11 mouse cellular contexts compared by ENCODE assay signal in the genomic region with DNA sequence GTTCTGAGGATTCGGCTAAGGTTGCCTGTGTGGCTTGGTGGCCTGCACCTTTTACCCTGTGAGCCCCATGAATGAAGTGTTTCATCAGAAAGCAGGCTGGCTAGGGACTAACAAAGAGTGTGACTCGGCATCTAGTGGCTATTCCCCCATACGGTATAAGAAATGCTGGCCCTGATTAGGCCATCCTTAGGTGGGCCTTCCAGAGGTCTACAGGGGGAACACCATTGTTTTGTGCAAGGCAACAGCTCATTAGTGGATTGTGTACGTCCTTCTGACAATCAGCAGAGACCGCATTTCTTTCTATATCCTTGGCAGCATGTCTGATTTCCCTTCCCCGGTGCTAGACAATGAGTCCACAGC. TPM values are rescaled to one million over a fixed set of nuclear protein-coding genes. Genes with fewer than 3 reads are reported as not detected.
DNase-seq lines count a peak whose midpoint lies in the region; ATAC-seq and TF ChIP-seq lines count a peak whose summit lies in the region.
"Had no signal": no experiment of that assay in that cellular context is flagged by ENCODE, and none has a peak within 500 bp of the region (broad histone marks: within the 10 kb centered on the region; RNA-seq: fewer than 3 reads in every experiment).

No protein-coding gene starts in this region.

- H3K9ac ChIP-seq in kidney, embryonic 15.5 days: no peak overlapping the region
- no peak overlapping the region for H3K9ac ChIP-seq in intestine, postnatal 0 days (ENCODE audit: low read depth, low read length)
- H3K9ac ChIP-seq in midbrain, embryonic 16.5 days (ENCODE audit: low read depth, low read length): no peak overlapping the region
- H3K9ac ChIP-seq: limb, embryonic 12.5 days; neural tube, embryonic 13.5 days had no signal

- 78% methylated on average over 6 of the region's 6 CpGs for WGBS in kidney, embryonic 15.5 days
- WGBS in intestine, postnatal 0 days: 83% methylated on average over 6 of the region's 6 CpGs
- WGBS in midbrain, embryonic 16.5 days: 78% methylated on average over 6 of the region's 6 CpGs

- peaks cover 94% of the 10 kb centered on the region for H3K4me1 ChIP-seq in erythroblast, embryonic 14.5 days (ENCODE audit: control insufficient read depth)
- peaks cover 14% of the 10 kb centered on the region for H3K4me1 ChIP-seq in kidney, embryonic 15.5 days
- peaks cover 10% of the 10 kb centered on the region; the same call in 1 of the 2 replicates for H3K4me1 ChIP-seq in intestine, postnatal 0 days (replicated peaks; ENCODE audit: control insufficient read depth, insufficient read depth, low read length)
- no peaks in the 10 kb centered on the region for H3K4me1 ChIP-seq in midbrain, embryonic 16.5 days (ENCODE audit: control insufficient read depth, insufficient read depth, low read length)
- H3K4me1 ChIP-seq: neural tube, embryonic 13.5 days had no signal

- peak overlapping the region; percentile 60; the same call in 1 of the 2 replicates for H3K4me2 ChIP-seq in kidney, embryonic 15.5 days
- peak overlapping the region; percentile 58; the same call in 1 of the 2 replicates for H3K4me2 ChIP-seq in intestine, postnatal 0 days (replicated peaks; ENCODE audit: low read depth)
- H3K4me2 ChIP-seq in midbrain, embryonic 16.5 days (ENCODE audit: low read length): no peak overlapping the region

- no peak for TF ChIP-seq CTCF in intestine, postnatal 0 days (IDR thresholded peaks at IDR 0.05; ENCODE audit: low read depth)

- H3K27me3 ChIP-seq in erythroblast, embryonic 14.5 days (ENCODE audit: control insufficient read depth): peaks cover 7% of the 10 kb centered on the region
- no peaks in the 10 kb centered on the region for H3K27me3 ChIP-seq in kidney, embryonic 15.5 days
- H3K27me3 ChIP-seq in intestine, postnatal 0 days (replicated peaks; ENCODE audit: control insufficient read depth, insufficient read depth, low read length): no peaks in the 10 kb centered on the region
- no peaks in the 10 kb centered on the region for H3K27me3 ChIP-seq in midbrain, embryonic 16.5 days (ENCODE audit: control insufficient read depth, insufficient read depth, low read depth, low read length)
- H3K27me3 ChIP-seq: limb, embryonic 12.5 days; neural tube, embryonic 13.5 days had no signal

- H3K27ac ChIP-seq in kidney, embryonic 15.5 days: 0 out of 2 replicates have a peak overlapping the region, but pooled peaks have one; percentile 25
- peak overlapping the region; percentile 28; the same call in 1 of the 2 replicates for H3K27ac ChIP-seq in intestine, postnatal 0 days (ENCODE audit: low read depth, low read length)
- H3K27ac ChIP-seq in midbrain, embryonic 16.5 days (ENCODE audit: low read length): no peak overlapping the region
- H3K27ac ChIP-seq: neural tube, embryonic 13.5 days had no signal

- peak overlapping the region; percentile 23 for H3K4me3 ChIP-seq in erythroblast, embryonic 14.5 days (replicated peaks)
- H3K4me3 ChIP-seq in kidney, embryonic 15.5 days (replicated peaks): no peak overlapping the region
- H3K4me3 ChIP-seq in intestine, postnatal 0 days (ENCODE audit: low read depth, low read length): no peak overlapping the region
- no peak overlapping the region for H3K4me3 ChIP-seq in midbrain, embryonic 16.5 days (ENCODE audit: low read depth, low read length)

- peaks cover 93% of the 10 kb centered on the region for H3K36me3 ChIP-seq in erythroblast, embryonic 14.5 days (ENCODE audit: control insufficient read depth)
- H3K36me3 ChIP-seq in kidney, embryonic 15.5 days: peaks cover 5% of the 10 kb centered on the region; the same call in 1 of the 2 replicates
- peaks cover 15% of the 10 kb centered on the region; the same call in 1 of the 2 replicates for H3K36me3 ChIP-seq in intestine, postnatal 0 days (ENCODE audit: control insufficient read depth, insufficient read depth)
- no peaks in the 10 kb centered on the region for H3K36me3 ChIP-seq in midbrain, embryonic 16.5 days (ENCODE audit: control insufficient read depth, insufficient read depth, low read length)
- H3K36me3 ChIP-seq: limb, embryonic 12.5 days; neural tube, embryonic 13.5 days had no signal

- peaks cover 21% of the 10 kb centered on the region for H3K9me3 ChIP-seq in erythroblast, embryonic 14.5 days (ENCODE audit: control insufficient read depth, low read length)
- H3K9me3 ChIP-seq in kidney, embryonic 15.5 days (replicated peaks): no peaks in the 10 kb centered on the region
- no peaks in the 10 kb centered on the region for H3K9me3 ChIP-seq in intestine, postnatal 0 days (ENCODE audit: control insufficient read depth)
- no peaks in the 10 kb centered on the region for H3K9me3 ChIP-seq in midbrain, embryonic 16.5 days (replicated peaks; ENCODE audit: control insufficient read depth, low read length, poor library complexity, severe bottlenecking)
- H3K9me3 ChIP-seq: limb, embryonic 12.5 days; neural tube, embryonic 13.5 days had no signal

- no peak for ATAC-seq in erythroblast, adult 5-6 weeks (replicated peaks; ENCODE audit: low FRiP score, poor library complexity, severe bottlenecking)
- ATAC-seq in kidney, embryonic 15.5 days (replicated peaks; ENCODE audit: low FRiP score): 0 out of 2 replicates have a peak, but pooled peaks have one; percentile 3
- no peak for ATAC-seq in intestine, postnatal 0 days
- ATAC-seq in midbrain, embryonic 16.5 days: peak; percentile 25; the same call in 1 of the 2 replicates

- DNase-seq in kidney, adult 8-10 months: no peak
- DNase-seq in embryo, embryonic 11 days: no peak
- no peak for DNase-seq in cerebellum, postnatal 36 days

RNA-seq across cellular contexts. Expression of a gene that starts 11.9 kb away (rescaled TPM):
- 9.9 and 22.9 TPM in 2 replicates for polyA plus RNA-seq in erythroblast, embryonic 14.5 days (2012)
- total RNA-seq in erythroblast, adult 5-6 weeks (2015; ENCODE audit: low replicate concordance): 974 and 1,000 TPM in 2 replicates
- 826 and 843 TPM in 2 replicates for total RNA-seq in erythroblast, adult 5-6 weeks (2017; ENCODE audit: low replicate concordance)
- 42.8 and 51.1 TPM in 2 replicates for polyA plus RNA-seq in kidney, embryonic 15.5 days (2015; fragmentation: Nextera tagmentation; extraction: Ambion mirVana)
- polyA plus RNA-seq in intestine, postnatal 0 days (2015; fragmentation: Nextera tagmentation; extraction: Ambion mirVana): 115 and 117 TPM in 2 replicates
- polyA plus RNA-seq in midbrain, embryonic 16.5 days (2015; fragmentation: Nextera tagmentation; extraction: Ambion mirVana): 22.9 and 23.4 TPM in 2 replicates

RNA-seq across cellular contexts. Expression of a gene that starts 11.9 kb away (rescaled TPM):
- polyA plus RNA-seq in erythroblast, embryonic 14.5 days (2012): 0.08 and 0.09 TPM in 2 replicates
- not detected in 2 replicates for total RNA-seq in erythroblast, adult 5-6 weeks (2015; ENCODE audit: low replicate concordance)
- total RNA-seq in erythroblast, adult 5-6 weeks (2017; ENCODE audit: low replicate concordance): 2.0 TPM in 1 of 2 replicates, not detected in the other
- polyA plus RNA-seq in kidney, embryonic 15.5 days (2015; fragmentation: Nextera tagmentation; extraction: Ambion mirVana): 0.42 and 0.43 TPM in 2 replicates
- 0.46 and 0.81 TPM in 2 replicates for polyA plus RNA-seq in intestine, postnatal 0 days (2015; fragmentation: Nextera tagmentation; extraction: Ambion mirVana)
- not detected in 2 replicates for polyA plus RNA-seq in midbrain, embryonic 16.5 days (2015; fragmentation: Nextera tagmentation; extraction: Ambion mirVana)
- polyA plus RNA-seq: inflammation-experienced regulatory T-cells, adult 6 months; neural tube, embryonic 13.5 days had no signal

RNA-seq across cellular contexts. Expression of a gene that starts 16.3 kb away (rescaled TPM):
- polyA plus RNA-seq in erythroblast, embryonic 14.5 days (2012): 0.90 and 0.99 TPM in 2 replicates
- total RNA-seq in erythroblast, adult 5-6 weeks (2015; ENCODE audit: low replicate concordance): 28.6 and 43.9 TPM in 2 replicates
- 5.2 and 22.2 TPM in 2 replicates for total RNA-seq in erythroblast, adult 5-6 weeks (2017; ENCODE audit: low replicate concordance)
- 54.2 and 54.4 TPM in 2 replicates for polyA plus RNA-seq in kidney, embryonic 15.5 days (2015; fragmentation: Nextera tagmentation; extraction: Ambion mirVana)
- 51.9 and 59.2 TPM in 2 replicates for polyA plus RNA-seq in intestine, postnatal 0 days (2015; fragmentation: Nextera tagmentation; extraction: Ambion mirVana)
- 69.8 and 75.2 TPM in 2 replicates for polyA plus RNA-seq in midbrain, embryonic 16.5 days (2015; fragmentation: Nextera tagmentation; extraction: Ambion mirVana)

RNA-seq across cellular contexts. Expression of a gene that starts 28.1 kb away (rescaled TPM):
- polyA plus RNA-seq in erythroblast, embryonic 14.5 days (2012): 20.3 and 29.2 TPM in 2 replicates
- 756 and 864 TPM in 2 replicates for total RNA-seq in erythroblast, adult 5-6 weeks (2015; ENCODE audit: low replicate concordance)
- 516 and 701 TPM in 2 replicates for total RNA-seq in erythroblast, adult 5-6 weeks (2017; ENCODE audit: low replicate concordance)
- polyA plus RNA-seq in kidney, embryonic 15.5 days (2015; fragmentation: Nextera tagmentation; extraction: Ambion mirVana): 16.5 and 20.7 TPM in 2 replicates
- 3.6 and 4.1 TPM in 2 replicates for polyA plus RNA-seq in intestine, postnatal 0 days (2015; fragmentation: Nextera tagmentation; extraction: Ambion mirVana)
- 0.73 and 0.91 TPM in 2 replicates for polyA plus RNA-seq in midbrain, embryonic 16.5 days (2015; fragmentation: Nextera tagmentation; extraction: Ambion mirVana)

RNA-seq across cellular contexts. Expression of a gene that starts 35.3 kb away (rescaled TPM):
- not detected in 2 replicates for polyA plus RNA-seq in erythroblast, embryonic 14.5 days (2012)
- total RNA-seq in erythroblast, adult 5-6 weeks (2015; ENCODE audit: low replicate concordance): 4.2 and 7.3 TPM in 2 replicates
- total RNA-seq in erythroblast, adult 5-6 weeks (2017; ENCODE audit: low replicate concordance): 2.1 and 3.1 TPM in 2 replicates
- 86.7 and 109 TPM in 2 replicates for polyA plus RNA-seq in kidney, embryonic 15.5 days (2015; fragmentation: Nextera tagmentation; extraction: Ambion mirVana)
- polyA plus RNA-seq in intestine, postnatal 0 days (2015; fragmentation: Nextera tagmentation; extraction: Ambion mirVana): 49.4 and 50.7 TPM in 2 replicates
- 28.3 and 29.0 TPM in 2 replicates for polyA plus RNA-seq in midbrain, embryonic 16.5 days (2015; fragmentation: Nextera tagmentation; extraction: Ambion mirVana)

Comparison
In these comparisons a context has a peak if more than half of its experiments do, and no peak if none do; other contexts are left out.
1. ATAC-seq: peak in kidney, embryonic 15.5 days (single experiment) and midbrain, embryonic 16.5 days (single experiment); none in erythroblast, adult 5-6 weeks (single experiment) and intestine, postnatal 0 days (single experiment).
2. RNA of a gene that starts 16.3 kb away (polyA plus RNA-seq): 69.8 to 75.2 TPM in midbrain, embryonic 16.5 days, 51.9 to 59.2 TPM in intestine, postnatal 0 days and 54.2 to 54.4 TPM in kidney, embryonic 15.5 days; 0.90 to 0.99 TPM in erythroblast, embryonic 14.5 days; every median in the first group is over 10 times any median in the second.